Mouse (Mus musculus): Measurements from ENCODE around the gene Camta1.

- peak; percentile 35; the same call in 1 of the 2 replicates for TF ChIP-seq CTCF (IDR thresholded peaks at IDR 0.05; ENCODE audit: low read depth, low read length)
- TF ChIP-seq POLR2A (IDR thresholded peaks at IDR 0.05; ENCODE audit: borderline replicate concordance, low read depth, low read length), result no peak
Observed at GRCm38 (mm10) chr4:151851179-151851578, 10.5 kb downstream of the Camta1 start.

All from bone marrow macrophage, adult 2 months (primary cell).